Mouse (Mus musculus): ENCODE data around the gene Msh3. TPM values are rescaled to one million over a fixed set of nuclear protein-coding genes. Genes with fewer than 3 reads are reported as not detected.
"Not testable (repeated sequence)": the region's sequence is repeated elsewhere in the genome, so short reads cannot be mapped to it uniquely, and the experiment has no call there.

The Msh3 gene
- polyA plus RNA-seq, 1 experiment from 2014 or later = 43.8 TPM

DNA sequence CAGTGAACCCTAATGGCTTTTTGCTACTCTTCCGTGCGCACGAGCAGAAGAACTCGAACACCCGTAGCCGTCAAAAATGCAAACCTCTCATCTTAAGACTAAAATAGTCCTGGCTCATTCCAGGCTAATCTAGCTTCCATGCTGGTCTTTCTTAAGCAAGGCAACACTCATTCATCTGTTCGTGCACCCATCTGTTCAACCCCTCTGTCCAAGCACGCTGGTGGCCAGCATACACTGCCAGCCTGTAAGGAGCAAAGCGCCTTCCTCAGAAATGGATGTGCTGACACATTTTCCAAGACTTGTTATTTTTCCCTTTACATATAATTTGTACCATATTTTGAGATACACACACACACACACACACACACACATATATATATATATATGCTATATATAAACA is 137.6 kb downstream of the Msh3 start:
- no peak overlapping the region for H3K9ac ChIP-seq (replicated peaks)
- H3K27me3 ChIP-seq = no peaks in the 10 kb centered on the region
- H3K27ac ChIP-seq = no peak overlapping the region
- WGBS = 92% methylated on average over 9 of the region's 9 CpGs
- no peak overlapping the region for H3K4me2 ChIP-seq
- peaks cover 61% of the 10 kb centered on the region for H3K36me3 ChIP-seq
- H3K9me3 ChIP-seq = no peaks in the 10 kb centered on the region
- no peaks in the 10 kb centered on the region for H3K4me1 ChIP-seq (replicated peaks)
- no peak for ATAC-seq (ENCODE audit: insufficient number of reproducible peaks, insufficient read depth, low FRiP score, low TSS enrichment, low read depth)
- H3K4me3 ChIP-seq (replicated peaks) = no peak overlapping the region

GRCm38 (mm10) chr13:92196860-92197259 is 157.9 kb downstream of the Msh3 start:
- no peaks in the 10 kb centered on the region for H3K9me3 ChIP-seq
- H3K4me1 ChIP-seq (replicated peaks) = no peaks in the 10 kb centered on the region
- H3K9ac ChIP-seq (replicated peaks) = no peak overlapping the region
- H3K27me3 ChIP-seq = no peaks in the 10 kb centered on the region
- no peaks in the 10 kb centered on the region for H3K36me3 ChIP-seq
- H3K4me3 ChIP-seq (replicated peaks) = no peak overlapping the region
- ATAC-seq (ENCODE audit: insufficient number of reproducible peaks, insufficient read depth, low FRiP score, low TSS enrichment, low read depth) = no peak
- H3K4me2 ChIP-seq = no peak overlapping the region
- WGBS = 89% methylated on average over 2 of the region's 2 CpGs
- H3K27ac ChIP-seq = no peak overlapping the region

DNA sequence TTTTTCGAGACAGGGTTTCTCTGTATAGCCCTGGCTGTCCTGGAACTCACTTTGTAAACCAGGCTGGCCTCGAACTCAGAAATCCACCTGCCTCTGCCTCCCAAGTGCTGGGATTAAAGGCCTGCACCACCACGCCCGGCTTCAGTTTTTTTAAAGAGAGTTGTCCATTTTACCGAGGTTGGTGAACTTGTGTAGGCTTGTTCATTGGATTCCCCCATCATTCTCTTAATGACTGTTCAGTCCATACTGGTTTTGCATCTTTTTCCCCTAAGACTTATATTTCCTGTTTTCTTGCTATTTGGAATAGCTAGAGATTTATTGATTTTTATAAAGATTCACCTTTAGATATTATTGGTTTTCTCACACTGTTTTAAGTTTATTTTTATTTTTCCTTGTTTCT is 161.0 kb downstream of the Msh3 start:
- not testable (repeated sequence) for ATAC-seq (ENCODE audit: insufficient number of reproducible peaks, insufficient read depth, low FRiP score, low TSS enrichment, low read depth); H3K36me3 ChIP-seq
- 85% methylated on average over 5 of the region's 5 CpGs for WGBS

DNA sequence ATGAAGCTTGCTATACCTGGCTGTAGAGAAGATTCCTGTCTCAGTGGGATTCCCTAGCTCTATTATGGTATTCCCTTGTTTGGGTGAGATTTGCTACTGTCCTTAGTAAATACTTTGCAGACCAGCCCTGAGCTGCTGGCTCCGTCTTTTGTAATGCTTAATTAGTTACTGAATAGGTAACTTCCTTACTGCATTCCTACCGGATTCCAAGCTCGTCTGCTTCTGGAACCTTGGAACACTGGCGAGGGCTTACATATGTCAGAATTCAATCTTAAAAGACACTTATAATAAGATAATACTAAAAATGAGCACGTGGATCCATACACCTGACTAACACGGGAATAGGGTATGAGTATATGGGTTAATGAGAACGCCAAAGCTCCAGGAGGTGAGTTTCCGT is 182.1 kb downstream of the Msh3 start:
- not testable (repeated sequence) for H3K4me1 ChIP-seq (replicated peaks); H3K4me3 ChIP-seq (replicated peaks); H3K27me3 ChIP-seq; H3K27ac ChIP-seq; H3K9ac ChIP-seq (replicated peaks); ATAC-seq (ENCODE audit: insufficient number of reproducible peaks, insufficient read depth, low FRiP score, low TSS enrichment, low read depth); H3K4me2 ChIP-seq; H3K36me3 ChIP-seq; H3K9me3 ChIP-seq
- WGBS = 84% methylated on average over 8 of the region's 8 CpGs

More for the DNA sequence above, 161.0 kb downstream of the Msh3 start:
- not testable (repeated sequence) for H3K4me2 ChIP-seq; H3K27me3 ChIP-seq; H3K9me3 ChIP-seq; H3K4me1 ChIP-seq (replicated peaks); H3K4me3 ChIP-seq (replicated peaks); H3K9ac ChIP-seq (replicated peaks); H3K27ac ChIP-seq

Other genes with a start within 250 kb of the Msh3 start
- not detected in 2 replicates for gene Rasgrf2, start 223.3 kb downstream of the Msh3 start, polyA plus RNA-seq (2016; fragmentation: Nextera tagmentation; extraction: Ambion mirVana)
- 1.5 and 2.6 TPM in 2 replicates for gene Gm20379, start 49.0 kb downstream of the Msh3 start, polyA plus RNA-seq (2016; fragmentation: Nextera tagmentation; extraction: Ambion mirVana)
- 20.7 and 21.9 TPM in 2 replicates for gene Dhfr, start 277 bp downstream of the Msh3 start, polyA plus RNA-seq (2016; fragmentation: Nextera tagmentation; extraction: Ambion mirVana)
- not detected in 2 replicates for gene Ankrd34b, start 70.9 kb upstream of the Msh3 start, polyA plus RNA-seq (2016; fragmentation: Nextera tagmentation; extraction: Ambion mirVana)
- gene Fam151b, start 129.0 kb upstream of the Msh3 start, polyA plus RNA-seq (2016; fragmentation: Nextera tagmentation; extraction: Ambion mirVana) = 0.18 TPM in 1 of 2 replicates, not detected in the other
- gene Zfyve16, start 175.9 kb upstream of the Msh3 start, polyA plus RNA-seq (2016; fragmentation: Nextera tagmentation; extraction: Ambion mirVana) = 13.8 and 14.9 TPM in 2 replicates
- not detected in 2 replicates for gene Spz1, start 221.2 kb upstream of the Msh3 start, polyA plus RNA-seq (2016; fragmentation: Nextera tagmentation; extraction: Ambion mirVana)